In the genomic region with DNA sequence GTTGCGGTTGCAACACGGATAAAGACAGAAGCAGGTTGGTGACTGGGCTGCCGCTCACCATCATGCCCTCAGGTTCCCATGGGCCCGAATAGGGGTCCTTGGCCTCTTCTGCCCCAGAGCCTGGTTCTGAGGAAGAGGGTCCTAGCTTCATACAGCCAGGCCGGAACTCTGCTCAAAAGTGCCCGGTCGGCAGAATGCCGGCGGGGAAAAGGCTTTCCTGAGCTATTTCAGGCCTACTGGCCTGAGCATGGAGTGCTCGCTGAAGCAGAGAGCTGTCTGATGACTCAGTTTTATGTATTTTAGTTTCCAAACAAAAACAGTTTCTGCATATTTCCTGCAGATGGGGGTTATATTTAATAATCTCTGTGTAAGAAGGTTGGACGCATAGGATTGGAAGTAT, we compare ENCODE assay signal across 26 mouse cellular contexts.
A peak's percentile ranks its signal among the peaks of the same experiment; 100 is the strongest.
DNase-seq lines count a peak whose midpoint lies in the region; ATAC-seq and TF ChIP-seq lines count a peak whose summit lies in the region.
"Had no signal": no experiment of that assay in that cellular context is flagged by ENCODE, and none has a peak within 500 bp of the region (broad histone marks: within the 10 kb centered on the region; RNA-seq: fewer than 3 reads in every experiment).

No protein-coding gene starts in this region.

- peak overlapping the region; percentile 57; the same call in 1 of the 2 replicates for H3K27ac ChIP-seq in left cerebral cortex, adult 2 months
- H3K27ac ChIP-seq in limb, embryonic 12.5 days = no peak overlapping the region
- H3K27ac ChIP-seq: embryonic facial prominence, embryonic 10.5 days; embryonic facial prominence, embryonic 12.5 days; forebrain, embryonic 13.5 days had no signal

- intact Hi-C loops in left cerebral cortex, adult 2 months (cut with DNase I) = loop anchor here (2.0 kb wide), 1 partner anchor 97 kb away; no protein-coding TSS in a partner anchor
- intact Hi-C loops in gastrocnemius, postnatal 14 days (cut with DNase I; ENCODE audit: low total_unique reads) = no loop called here

- in situ Hi-C loops in Patski (cut with MboI; ENCODE audit: low pct_unique_long_range_greater_than_20kb) = no loop called here

- TF ChIP-seq CTCF in left cerebral cortex, adult 2 months (IDR thresholded peaks at IDR 0.05) = no peak
- no peak for TF ChIP-seq CTCF in Patski (IDR thresholded peaks at IDR 0.05)

- no peak overlapping the region for H3K4me3 ChIP-seq in left cerebral cortex, adult 2 months
- H3K4me3 ChIP-seq in limb, embryonic 12.5 days (replicated peaks) = no peak overlapping the region
- H3K4me3 ChIP-seq: embryonic facial prominence, embryonic 10.5 days; embryonic facial prominence, embryonic 12.5 days; forebrain, embryonic 13.5 days; forebrain, embryonic 15.5 days had no signal

- ATAC-seq in frontal cortex, adult (ENCODE audit: low TSS enrichment) = 0 out of 2 replicates have a peak, but pooled peaks have one; percentile 32
- ATAC-seq in Patski = peak; percentile 78
- ATAC-seq in limb, embryonic 12.5 days (ENCODE audit: insufficient number of reproducible peaks, insufficient read depth, low FRiP score, low TSS enrichment, low read depth) = no peak
- ATAC-seq: activated CD4-positive, CD25-positive, alpha-beta regulatory T cell, adult 4 months; CD4-positive, CD25-positive, alpha-beta regulatory T cell, adult 4 months; forebrain, postnatal 0 days had no signal

- H3K4me2 ChIP-seq in limb, embryonic 12.5 days = 0 out of 2 replicates have a peak overlapping the region, but pooled peaks have one; percentile 27
- H3K4me2 ChIP-seq: embryonic facial prominence, embryonic 12.5 days; forebrain, embryonic 13.5 days; forebrain, embryonic 15.5 days had no signal

- H3K4me1 ChIP-seq in limb, embryonic 12.5 days (replicated peaks) = peaks cover 18% of the 10 kb centered on the region

- WGBS in limb, embryonic 12.5 days = 90% methylated on average over 11 of the region's 11 CpGs

- DNase-seq in frontal cortex, postnatal 10 days (ENCODE audit: low spot score in 2 of 2) = no peak
- DNase-seq in left cerebral cortex, adult 2 months (ENCODE audit: extremely low spot score in 1 of 2, low spot score in 2 of 2) = no peak
- DNase-seq in left cerebral cortex, adult 11 months (ENCODE audit: low spot score) = no peak
- DNase-seq in Patski (ENCODE audit: low read depth, low spot score) = no peak
- DNase-seq in gastrocnemius, postnatal 14 days = no peak
- no peak for DNase-seq in Muller cell, postnatal 12 days (ENCODE audit: inconsistent ontology term)
- DNase-seq: adrenal gland, adult 8-10 months; adrenal gland, postnatal 14 days; adrenal gland, postnatal 36 days; B cell, adult 2 months; cerebellum, adult 11-12 months; cerebellum, adult 2 months; cerebellum, adult 9-10 months; cerebellum, postnatal 10 days; cerebellum, postnatal 25 days; forebrain, postnatal 0 days had no signal

- POLR2A ChIA-PET in Patski (lab: Charles Lee) = no interaction called here

- H3K27me3 ChIP-seq in Patski = no peaks in the 10 kb centered on the region
- no peaks in the 10 kb centered on the region for H3K27me3 ChIP-seq in limb, embryonic 12.5 days
- H3K27me3 ChIP-seq: CH12.LX; embryonic facial prominence, embryonic 12.5 days; forebrain, embryonic 13.5 days; forebrain, embryonic 15.5 days had no signal

- CTCF ChIA-PET in Patski (lab: Charles Lee) = no interaction called here

- H3K9me3 ChIP-seq in limb, embryonic 12.5 days = peaks cover 15% of the 10 kb centered on the region
- H3K9me3 ChIP-seq: embryonic facial prominence, embryonic 12.5 days; forebrain, embryonic 13.5 days; forebrain, embryonic 15.5 days had no signal

- no peaks in the 10 kb centered on the region; the same call in 1 of the 2 replicates for H3K36me3 ChIP-seq in limb, embryonic 12.5 days
- H3K36me3 ChIP-seq: embryonic facial prominence, embryonic 12.5 days; forebrain, embryonic 15.5 days; G1E had no signal

- no peak overlapping the region for H3K9ac ChIP-seq in limb, embryonic 12.5 days (replicated peaks)
- H3K9ac ChIP-seq: embryonic facial prominence, embryonic 12.5 days; forebrain, embryonic 13.5 days; forebrain, embryonic 15.5 days; forebrain, postnatal 0 days had no signal
